Mouse (Mus musculus): ENCODE measurements at regions not wholly inside any gene's neighbourhood (a gene's known extent, or its start where the extent isn't known, plus 50 kb on each side); places are given as distances from the start of the nearest gene placed in this dataset.
"Not testable (repeated sequence)": the region's sequence is repeated elsewhere in the genome, so short reads cannot be mapped to it uniquely, and the experiment has no call there.

- ATAC-seq (ENCODE audit: insufficient number of reproducible peaks, low FRiP score): no peak
- 84% methylated on average over 2 of the region's 2 CpGs for WGBS
- Histone ChIP-seq H3K4me2 (no peak overlapping the region), H3K4me3 (no peak overlapping the region), H3K9ac (no peak overlapping the region), H3K4me1 (replicated peaks) (no peaks in the 10 kb centered on the region), H3K27me3 (replicated peaks) (no peaks in the 10 kb centered on the region), H3K36me3 (no peaks in the 10 kb centered on the region), H3K9me3 (replicated peaks) (no peaks in the 10 kb centered on the region; the same call in 1 of the 2 replicates), H3K27ac (ENCODE audit: poor library complexity, severe bottlenecking) (no peak overlapping the region)
These were observed 147.0 kb upstream of the Dlgap1 start for GRCm38 (mm10) chr17:69821901-69822300.

- Histone ChIP-seq H3K36me3 (no peaks in the 10 kb centered on the region), H3K4me2 (no peak overlapping the region), H3K4me3 (no peak overlapping the region), H3K4me1 (replicated peaks) (no peaks in the 10 kb centered on the region), H3K9ac (no peak overlapping the region), H3K27ac (ENCODE audit: poor library complexity, severe bottlenecking) (no peak overlapping the region), H3K9me3 (replicated peaks) (no peaks in the 10 kb centered on the region; the same call in 1 of the 2 replicates), H3K27me3 (replicated peaks) (no peaks in the 10 kb centered on the region)
- ATAC-seq (ENCODE audit: insufficient number of reproducible peaks, low FRiP score): no peak
- WGBS: 69% methylated on average over 1 of the region's 1 CpGs
These were observed 146.0 kb upstream of the Dlgap1 start for GRCm38 (mm10) chr17:69822921-69823320.

- no peaks in the 10 kb centered on the region for H3K4me1 ChIP-seq (replicated peaks)
- no peak overlapping the region for H3K4me3 ChIP-seq
- no peak overlapping the region for H3K27ac ChIP-seq (ENCODE audit: poor library complexity, severe bottlenecking)
- 56% methylated on average over 5 of the region's 5 CpGs for WGBS
- no peaks in the 10 kb centered on the region for H3K27me3 ChIP-seq (replicated peaks)
- H3K36me3 ChIP-seq: no peaks in the 10 kb centered on the region
- H3K9ac ChIP-seq: no peak overlapping the region
- H3K9me3 ChIP-seq (replicated peaks): no peaks in the 10 kb centered on the region
- H3K4me2 ChIP-seq: no peak overlapping the region
- no peak for ATAC-seq (ENCODE audit: insufficient number of reproducible peaks, low FRiP score)
These were observed 127.6 kb upstream of the Dlgap1 start for GRCm38 (mm10) chr17:69841308-69841707.

GRCm38 (mm10) chr17:69848306-69848705 lies 120.6 kb upstream of the Dlgap1 start:
- WGBS: 72% methylated on average over 1 of the region's 1 CpGs
- Histone ChIP-seq H3K4me1 (replicated peaks) (no peaks in the 10 kb centered on the region), H3K27me3 (replicated peaks) (no peaks in the 10 kb centered on the region), H3K27ac (ENCODE audit: poor library complexity, severe bottlenecking) (no peak overlapping the region), H3K4me3 (no peak overlapping the region), H3K4me2 (no peak overlapping the region), H3K9ac (no peak overlapping the region), H3K36me3 (no peaks in the 10 kb centered on the region), H3K9me3 (replicated peaks) (no peaks in the 10 kb centered on the region; the same call in 1 of the 2 replicates)
- ATAC-seq (ENCODE audit: insufficient number of reproducible peaks, low FRiP score): no peak

- no peak for ATAC-seq (ENCODE audit: insufficient number of reproducible peaks, low FRiP score)
- Histone ChIP-seq H3K4me2 (no peak overlapping the region), H3K27ac (ENCODE audit: poor library complexity, severe bottlenecking) (no peak overlapping the region), H3K4me1 (replicated peaks) (no peaks in the 10 kb centered on the region), H3K9ac (no peak overlapping the region), H3K36me3 (no peaks in the 10 kb centered on the region), H3K27me3 (replicated peaks) (no peaks in the 10 kb centered on the region), H3K4me3 (no peak overlapping the region), H3K9me3 (replicated peaks) (no peaks in the 10 kb centered on the region; the same call in 1 of the 2 replicates)
- 26% methylated on average over 1 of the region's 1 CpGs for WGBS
These were observed 118.8 kb upstream of the Dlgap1 start for GRCm38 (mm10) chr17:69850075-69850474.

- ATAC-seq (ENCODE audit: insufficient number of reproducible peaks, low FRiP score); H3K9me3 ChIP-seq (replicated peaks); H3K27ac ChIP-seq (ENCODE audit: poor library complexity, severe bottlenecking); H3K9ac ChIP-seq; H3K27me3 ChIP-seq (replicated peaks); H3K36me3 ChIP-seq; H3K4me3 ChIP-seq; H3K4me2 ChIP-seq; H3K4me1 ChIP-seq (replicated peaks): not testable (repeated sequence)
- WGBS: 88% methylated on average over 8 of the region's 8 CpGs
These were observed 88.9 kb upstream of the Dlgap1 start for GRCm38 (mm10) chr17:69879958-69880357.

- H3K4me1 ChIP-seq (replicated peaks): no peaks in the 10 kb centered on the region
- H3K9me3 ChIP-seq (replicated peaks): no peaks in the 10 kb centered on the region
- whole genome bisulfite sequencing: 69% methylated on average over 4 of the region's 4 CpGs
- H3K4me2 ChIP-seq: no peak overlapping the region
- H3K27ac ChIP-seq (ENCODE audit: poor library complexity, severe bottlenecking): no peak overlapping the region
- ATAC-seq (ENCODE audit: insufficient number of reproducible peaks, low FRiP score): no peak
- no peak overlapping the region for H3K9ac ChIP-seq
- no peaks in the 10 kb centered on the region for H3K27me3 ChIP-seq (replicated peaks)
- H3K36me3 ChIP-seq: no peaks in the 10 kb centered on the region
- no peak overlapping the region for H3K4me3 ChIP-seq
These were observed 74.9 kb upstream of the Dlgap1 start for GRCm38 (mm10) chr17:69893980-69894379.

Measured in heart, embryonic 12.5 days (tissue).